Mouse (Mus musculus) left cerebral cortex, postnatal 14 days (tissue): ENCODE data around the gene Lmf1. TPM values are rescaled to one million over a fixed set of nuclear protein-coding genes. Genes with fewer than 3 reads are reported as not detected.
A peak's percentile ranks its signal among the peaks of the same experiment; 100 is the strongest.

Source experiments
- DNase-seq, 2 experiments: peaks; one replicate each; pipeline ENCODE4 v3.0.0; 2021 to 2022; ENCODE audit warnings: low spot score in 2 of 2, mixed read lengths in 1 of 2
- intact Hi-C: fragments of 180-260 bp; cut with DNase I; formaldehyde crosslinking; loops from one replicate; pipeline ENCODE4 v1.15.1; 2025
- total RNA-seq, 2 experiments: library from RNA; stranded (reverse); gene quantifications; 2 replicates each; pipeline ENCODE4 v1.2.3; 2021

Lmf1 gene
- total RNA-seq, 2 experiments from 2014 or later, result 22.1 to 23.4 TPM

DNA sequence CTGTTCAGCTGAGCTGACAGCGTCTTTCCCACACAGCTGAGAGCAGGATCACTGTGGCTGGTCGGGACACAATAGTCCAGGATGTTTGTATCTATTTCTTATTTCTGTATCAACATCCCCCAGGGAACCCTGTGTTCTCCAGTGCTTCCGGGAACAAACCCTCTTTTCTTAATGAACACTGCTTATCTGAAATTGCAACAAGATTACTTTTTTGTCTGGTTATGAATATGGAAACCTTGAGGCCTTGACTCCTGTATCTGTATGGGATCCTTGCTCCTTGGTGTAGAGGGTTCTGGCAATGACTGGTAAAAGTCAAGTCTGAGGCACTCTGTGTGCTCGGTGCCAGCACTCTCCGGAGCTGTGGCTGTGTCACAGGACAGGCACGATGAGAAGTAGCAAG is 11.2 kb downstream of the Lmf1 start:
- intact Hi-C loops, result no loop called here

DNA sequence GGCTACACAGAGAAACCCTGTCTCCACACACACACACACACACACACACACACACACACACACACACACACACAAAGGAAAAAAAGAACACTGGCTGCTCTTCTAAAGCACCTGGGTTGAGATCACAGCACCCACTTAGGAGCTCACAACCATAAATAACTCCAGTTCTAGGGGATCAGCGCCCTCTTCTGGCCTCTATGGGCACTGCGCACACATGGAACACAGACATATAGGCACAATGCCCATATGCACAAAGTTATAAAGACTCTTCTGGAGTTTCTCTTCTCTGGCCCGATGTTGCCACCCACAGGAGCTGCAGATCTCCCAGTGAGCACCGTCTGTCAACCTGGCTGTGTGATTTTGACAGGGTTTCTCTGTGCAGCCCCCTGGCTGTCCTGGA is 12.1 kb downstream of the Lmf1 start:
- DNase-seq, result no peak

More for the DNA sequence above, 11.2 kb downstream of the Lmf1 start:
- no peak for DNase-seq

DNA sequence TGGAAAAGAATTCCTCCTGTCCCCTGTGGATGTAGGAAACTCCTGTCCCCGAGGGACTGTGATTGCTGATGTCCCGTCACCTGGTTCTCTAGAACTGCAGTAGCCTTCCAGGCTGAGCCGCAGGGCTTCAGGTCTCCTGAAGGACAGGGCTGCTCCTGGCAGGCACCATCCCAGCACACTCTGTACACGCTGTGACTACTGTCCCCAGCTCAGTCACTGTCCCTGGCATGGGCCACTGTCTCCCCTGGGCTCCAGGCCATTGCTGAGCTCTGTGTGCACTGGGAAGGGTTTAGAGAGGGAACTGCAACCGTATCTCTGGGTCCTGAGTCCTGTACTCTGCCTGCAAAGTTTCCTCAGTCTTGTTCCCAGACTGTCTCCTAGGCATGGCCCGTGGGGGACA is 13.5 kb downstream of the Lmf1 start:
- DNase-seq, result no peak
- intact Hi-C loops, result no loop called here

More for the DNA sequence above, 12.1 kb downstream of the Lmf1 start:
- intact Hi-C loops, result no loop called here

GRCm38 (mm10) chr17:25593411-25594261 is 14.8 kb downstream of the Lmf1 start:
- no peak for DNase-seq
- intact Hi-C loops, result no loop called here

- intact Hi-C loops, result no loop called here
- no peak for DNase-seq
Measured at GRCm38 (mm10) chr17:25595495-25595894, 16.6 kb downstream of the Lmf1 start.

GRCm38 (mm10) chr17:25597537-25597936 is 18.7 kb downstream of the Lmf1 start:
- DNase-seq, result peak; percentile 30 to 56
- intact Hi-C loops, result no loop called here

GRCm38 (mm10) chr17:25602366-25602765 is 23.5 kb downstream of the Lmf1 start:
- intact Hi-C loops, result no loop called here
- no peak for DNase-seq

DNA sequence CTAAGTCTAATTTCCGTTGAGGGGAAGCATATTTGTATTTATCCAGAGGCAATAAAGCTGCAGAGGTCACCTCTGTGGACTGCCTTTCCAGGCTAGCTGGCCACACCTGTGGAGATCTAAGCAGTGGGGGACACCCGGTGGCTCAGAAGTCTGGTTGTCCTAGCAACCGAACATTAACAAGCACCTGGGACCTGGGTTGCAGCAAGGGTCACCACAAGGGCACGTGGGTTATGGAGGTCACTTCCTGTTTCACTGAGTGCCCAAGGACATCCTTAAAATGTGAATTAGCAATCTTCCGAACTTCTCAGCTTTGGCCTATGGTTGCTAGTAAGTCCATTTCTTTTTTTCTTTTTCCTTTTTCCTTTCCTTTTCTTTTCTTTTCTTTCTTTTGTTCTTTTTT is 25.3 kb downstream of the Lmf1 start:
- no peak for DNase-seq
- intact Hi-C loops, result no loop called here

GRCm38 (mm10) chr17:25608137-25608785 is 29.4 kb downstream of the Lmf1 start:
- intact Hi-C loops, result no loop called here
- DNase-seq, result no peak

DNA sequence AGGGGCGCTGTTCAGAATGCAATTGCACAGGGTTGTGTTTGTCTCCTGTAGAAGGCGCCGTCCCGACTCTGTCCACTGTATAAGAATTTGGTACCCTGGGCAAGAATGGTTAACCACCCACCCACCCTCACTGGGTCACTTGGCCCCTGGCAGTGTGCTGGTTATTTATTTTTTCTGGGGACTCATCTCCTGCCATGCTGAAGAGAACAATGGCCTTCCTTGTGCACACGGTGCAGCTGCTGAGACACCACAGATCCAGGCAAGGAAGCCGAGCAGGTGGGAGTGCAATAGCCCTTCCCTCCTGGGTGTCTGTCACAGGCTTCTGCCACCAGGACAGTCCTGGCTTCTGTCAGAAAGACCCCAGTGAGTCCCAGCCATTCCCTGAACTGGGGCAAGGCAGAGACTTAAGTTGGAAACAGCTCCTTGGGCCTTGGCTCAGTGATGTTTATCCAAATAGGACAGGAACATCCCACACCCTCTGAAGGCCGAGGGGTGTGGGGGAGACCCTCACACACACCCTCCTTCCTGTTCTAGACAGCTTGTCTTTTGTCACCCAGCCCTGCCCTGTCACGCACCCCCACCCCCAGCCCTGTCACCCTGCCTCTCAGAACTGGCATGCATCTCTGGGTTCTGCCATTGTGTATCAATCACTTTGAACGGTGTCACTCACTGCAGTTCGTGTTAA is 30.1 kb downstream of the Lmf1 start:
- no peak for DNase-seq
- intact Hi-C loops, result no loop called here

DNA sequence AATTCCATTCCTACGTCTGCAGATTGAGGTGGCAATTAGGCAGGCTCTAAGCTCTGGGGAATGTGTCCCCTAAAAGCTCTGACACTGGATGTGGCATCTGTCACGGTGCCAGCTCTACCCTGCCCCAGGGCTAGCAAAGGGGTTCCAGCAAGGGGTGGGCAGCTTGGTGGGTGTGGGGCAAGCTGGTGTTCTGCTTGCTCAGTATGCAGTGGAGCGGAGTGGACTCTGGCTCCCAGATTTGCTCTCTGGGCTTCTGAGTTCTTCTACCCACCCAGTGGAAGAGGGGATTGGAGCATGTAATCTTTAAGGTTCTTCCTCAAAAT is 30.6 kb downstream of the Lmf1 start:
- intact Hi-C loops, result no loop called here
- no peak for DNase-seq

DNA sequence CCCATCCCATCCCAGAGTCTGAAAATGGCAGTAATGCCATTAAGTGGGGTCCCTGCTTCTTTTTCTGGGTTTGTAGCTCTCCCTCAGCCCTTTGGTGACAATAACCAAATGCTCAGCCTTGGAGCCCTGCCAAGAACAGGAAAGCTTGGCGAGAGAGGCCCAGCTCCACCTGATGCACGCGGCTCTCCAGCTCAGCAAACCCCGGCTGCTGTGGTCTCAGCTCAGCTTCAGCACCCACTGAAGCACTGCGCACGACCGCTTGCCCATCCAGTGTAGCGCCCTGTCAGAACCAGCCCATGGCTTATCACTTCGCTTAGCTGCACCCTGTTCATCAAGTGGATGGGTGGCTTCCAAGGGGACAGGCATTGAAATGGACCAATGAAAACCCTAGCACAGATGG is 31.3 kb downstream of the Lmf1 start:
- intact Hi-C loops, result no loop called here
- DNase-seq, result no peak

GRCm38 (mm10) chr17:25612537-25612936 is 33.7 kb downstream of the Lmf1 start:
- intact Hi-C loops, result no loop called here
- no peak for DNase-seq

GRCm38 (mm10) chr17:25613323-25613722 is 34.4 kb downstream of the Lmf1 start:
- intact Hi-C loops, result no loop called here
- DNase-seq, result no peak

GRCm38 (mm10) chr17:25614723-25615510 is 36.0 kb downstream of the Lmf1 start:
- intact Hi-C loops, result no loop called here
- no peak for DNase-seq

GRCm38 (mm10) chr17:25618508-25619056 is 39.7 kb downstream of the Lmf1 start:
- intact Hi-C loops, result no loop called here

DNA sequence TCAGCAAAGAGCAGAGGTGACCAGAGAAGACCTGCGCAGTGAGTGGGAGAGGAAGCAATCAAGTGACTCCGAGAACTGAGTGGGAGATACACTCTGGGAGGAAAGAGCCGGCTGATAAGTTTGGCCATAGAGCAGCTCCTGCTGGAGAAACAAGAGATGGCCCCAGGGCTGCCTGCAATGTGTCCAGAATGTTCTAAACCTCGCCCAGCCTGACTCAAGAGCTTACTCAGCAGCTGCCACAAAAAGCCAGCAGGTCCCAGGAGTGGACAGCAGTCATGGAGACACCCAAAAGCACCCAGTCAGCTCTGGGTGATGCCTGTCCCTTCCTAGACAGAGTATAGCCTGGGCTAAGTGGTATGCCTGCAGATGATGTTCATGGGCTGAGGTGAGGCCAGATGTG is 44.6 kb downstream of the Lmf1 start:
- no peak for DNase-seq
- intact Hi-C loops, result loop anchor here (5.0 kb wide), 1 partner anchor 51 kb away; the partner anchor contains the start of gene Sox8

More at GRCm38 (mm10) chr17:25618508-25619056, 39.7 kb downstream of the Lmf1 start:
- peak; percentile 76 to 89 for DNase-seq

DNA sequence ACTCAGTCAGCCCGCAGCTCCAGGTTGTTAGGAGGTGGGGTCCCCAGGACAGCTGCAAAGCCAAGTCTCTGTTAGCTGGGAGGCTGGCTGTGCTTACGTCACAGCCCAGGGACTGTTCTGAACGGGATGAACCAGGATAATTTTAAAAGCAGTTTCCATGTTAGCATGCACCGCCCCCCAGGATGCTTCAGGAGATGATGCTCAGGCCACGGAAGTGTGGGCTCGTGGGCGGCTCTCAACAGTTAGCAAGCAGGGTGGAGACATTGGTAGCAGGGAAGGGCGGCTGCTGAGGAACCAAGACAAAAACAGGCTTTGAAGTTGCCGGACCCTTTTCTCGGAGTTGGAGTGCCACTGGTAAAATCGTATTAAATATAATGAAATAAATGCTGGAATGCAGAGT is 45.0 kb downstream of the Lmf1 start:
- intact Hi-C loops, result loop anchor here (5.0 kb wide), 1 partner anchor 52 kb away; the partner anchor contains the start of gene Sox8

DNA sequence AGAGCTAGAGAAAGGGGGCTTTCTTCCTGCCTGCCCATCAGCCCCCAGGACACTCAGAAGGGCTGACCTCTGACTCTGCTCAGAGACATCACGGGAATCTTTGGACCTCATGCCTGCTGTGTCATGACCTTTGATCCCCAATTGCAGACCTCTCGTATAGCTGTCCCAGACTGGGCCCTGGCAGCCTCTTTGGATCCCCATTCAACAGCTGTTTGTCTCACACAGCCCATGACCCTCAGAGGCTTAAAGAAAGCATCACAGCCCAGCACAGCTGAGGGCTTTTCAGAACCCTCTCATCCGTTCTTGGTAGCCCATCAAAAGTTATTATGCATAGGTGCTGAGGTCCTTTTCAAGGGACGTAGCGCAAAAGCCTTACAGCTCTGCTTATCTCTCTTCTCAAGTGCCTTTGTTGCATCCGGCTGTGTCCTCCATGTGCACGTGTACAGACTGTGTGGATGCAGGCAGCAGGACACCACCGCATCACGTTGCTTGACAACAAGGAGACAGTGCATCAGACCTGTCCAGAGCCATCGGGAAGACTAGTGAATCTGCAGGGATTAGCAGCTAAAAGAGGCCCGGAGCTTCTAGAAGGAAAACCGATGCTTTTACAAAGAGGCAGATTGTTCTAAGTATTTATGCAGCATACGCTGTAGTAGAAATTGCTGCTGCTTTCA is 45.7 kb downstream of the Lmf1 start:
- peak in 1 of 2 experiments; percentile 57 for DNase-seq

More for the DNA sequence above, 45.0 kb downstream of the Lmf1 start:
- peak; percentile 80 to 92 for DNase-seq

More for the DNA sequence above, 45.7 kb downstream of the Lmf1 start:
- intact Hi-C loops, result loop anchor here (5.0 kb wide), 1 partner anchor 52 kb away; the partner anchor contains the start of gene Sox8
